Mouse (Mus musculus) lung, postnatal 0 days (tissue): ENCODE results near the gene Sptb. TPM values are rescaled to one million over a fixed set of nuclear protein-coding genes. Genes with fewer than 3 reads are reported as not detected.

Experiments
- ATAC-seq: fragments of 200-750 bp; cut with Nextera tagmentation; 2 replicates; pipeline ENCODE4 v1.8.0; 2017; ENCODE audit warnings: moderate library complexity
- DNase-seq: peaks from one replicate; pipeline ENCODE4 v3.0.0-alpha.2; 2016; ENCODE audit warnings: low spot score
- H3K27ac ChIP-seq: fragments of 300-500 bp; sonication (generic); 2 replicates; pipeline ENCODE4 v1.5.1; 2014; ENCODE audit warnings: antibody characterized with exemption, mild to moderate bottlenecking, low read length, mixed read lengths
- H3K27me3 ChIP-seq: fragments of 300-500 bp; sonication (generic); replicated peaks from 2 replicates; pipeline ENCODE4 v1.6.1; 2014; ENCODE audit warnings: low read length, mixed read lengths; ENCODE audit not compliant: insufficient read depth
- H3K36me3 ChIP-seq: fragments of 300-500 bp; sonication (generic); 2 replicates; pipeline ENCODE4 v1.6.1; 2014; ENCODE audit warnings: low read length, mixed read lengths; ENCODE audit not compliant: insufficient read depth
- H3K4me1 ChIP-seq: fragments of 300-500 bp; sonication (generic); 2 replicates; pipeline ENCODE4 v1.6.1; 2014; ENCODE audit warnings: antibody characterized with exemption, low read depth, low read length, mixed read lengths; ENCODE audit not compliant: insufficient read depth
- H3K4me2 ChIP-seq: fragments of 300-500 bp; sonication (generic); replicated peaks from 2 replicates; pipeline ENCODE4 v1.6.1; 2014; ENCODE audit warnings: low read depth, mild to moderate bottlenecking, low read length, moderate library complexity, mixed read lengths
- H3K4me3 ChIP-seq: fragments of 300-500 bp; sonication (generic); 2 replicates; pipeline ENCODE4 v1.5.1; 2014; ENCODE audit warnings: low read depth, low read length
- H3K9ac ChIP-seq: fragments of 300-500 bp; sonication (generic); replicated peaks from 2 replicates; pipeline ENCODE4 v1.6.1; 2014; ENCODE audit warnings: low read depth, mild to moderate bottlenecking
- H3K9me3 ChIP-seq: fragments of 300-500 bp; sonication (generic); 2 replicates; pipeline ENCODE4 v1.6.1; 2016; ENCODE audit warnings: low read length, mixed read lengths
- CTCF ChIP-seq: IDR thresholded peaks from 2 replicates; pipeline ENCODE4 v1.5.1; 2016; ENCODE audit warnings: antibody characterized with exemption, mild to moderate bottlenecking
- EP300 ChIP-seq: IDR thresholded peaks from 2 replicates; pipeline ENCODE4 v1.6.1; 2016; ENCODE audit warnings: antibody characterized with exemption, mild to moderate bottlenecking, control low read depth
- WGBS: fragments of 180-500 bp; shearing (Covaris S2); extraction: QIAGEN DNeasy Blood & Tissue Kit; methylation state at CpG from one replicate; pipeline ENCODE4 v1.1.7; 2014; 5-methylcytosine and 5-hydroxymethylcytosine counted together
- polyA plus RNA-seq: library from polyadenylated mRNA; unstranded; fragments of >200 nt; fragmentation: Nextera tagmentation; extraction: Ambion mirVana; gene quantifications from 2 replicates; pipeline ENCODE4 v1.2.1, GENCODE M21; 2015

The Sptb gene
- polyA plus RNA-seq: 0.35 and 0.38 TPM in 2 replicates

DNA sequence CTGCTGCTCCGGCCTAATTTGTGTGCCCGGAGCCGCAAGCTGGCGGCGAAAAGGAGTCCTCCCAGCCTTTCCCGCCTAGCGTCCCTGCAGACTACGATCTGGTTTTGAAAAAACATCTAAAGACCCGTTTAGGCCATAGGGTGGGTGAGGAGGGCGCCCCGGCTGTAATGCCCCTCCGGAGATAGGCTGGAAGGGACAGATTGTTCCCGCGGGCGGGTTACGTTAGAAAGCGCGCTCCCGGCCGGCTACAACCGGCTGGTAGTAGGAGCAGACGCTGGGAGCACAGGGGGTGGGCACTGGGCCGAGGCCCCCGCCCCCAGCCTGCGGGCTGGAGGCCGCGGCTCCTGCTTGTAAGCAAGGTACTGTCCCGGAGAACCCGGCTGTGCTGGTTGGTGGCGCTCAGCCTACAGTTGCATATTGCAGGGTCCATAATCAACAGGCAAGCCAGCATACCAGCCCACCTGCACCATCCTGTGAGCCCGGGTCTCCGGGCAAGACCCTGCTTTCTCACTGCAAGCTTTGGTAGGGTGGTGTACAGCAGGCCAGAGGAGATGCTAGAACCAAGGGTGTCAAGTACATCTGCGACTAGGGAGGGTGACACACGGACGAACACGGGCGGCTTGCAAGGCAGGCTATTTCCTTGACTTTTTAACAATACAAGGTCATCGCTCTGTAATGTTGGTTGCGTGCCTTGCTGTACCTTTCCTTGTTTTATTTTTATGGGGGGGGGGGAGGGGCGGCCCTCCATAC, at the start of gene Sptb:
Sptb (minus strand) TSS at position 197 of the 750 bp plus-strand sequence.
- no peak for TF ChIP-seq CTCF
- no peak for TF ChIP-seq EP300
- Histone ChIP-seq H3K9me3 (no peaks in the 10 kb centered on the region), H3K27me3 (peaks cover 21% of the 10 kb centered on the region), H3K4me3 (peak within 1 kb of the TSS; percentile 62), H3K9ac (peak within 1 kb of the TSS; percentile 12; the same call in 1 of the 2 replicates), H3K27ac (no peak within 1 kb of the TSS), H3K36me3 (no peaks in the 10 kb centered on the region), H3K4me1 (no peaks in the 10 kb centered on the region), H3K4me2 (peak within 1 kb of the TSS; percentile 100)
- ATAC-seq (peak; percentile 65), DNase-seq (peak; percentile 34)
- under 1% methylated on average over 39 of the region's 40 CpGs for WGBS

DNA sequence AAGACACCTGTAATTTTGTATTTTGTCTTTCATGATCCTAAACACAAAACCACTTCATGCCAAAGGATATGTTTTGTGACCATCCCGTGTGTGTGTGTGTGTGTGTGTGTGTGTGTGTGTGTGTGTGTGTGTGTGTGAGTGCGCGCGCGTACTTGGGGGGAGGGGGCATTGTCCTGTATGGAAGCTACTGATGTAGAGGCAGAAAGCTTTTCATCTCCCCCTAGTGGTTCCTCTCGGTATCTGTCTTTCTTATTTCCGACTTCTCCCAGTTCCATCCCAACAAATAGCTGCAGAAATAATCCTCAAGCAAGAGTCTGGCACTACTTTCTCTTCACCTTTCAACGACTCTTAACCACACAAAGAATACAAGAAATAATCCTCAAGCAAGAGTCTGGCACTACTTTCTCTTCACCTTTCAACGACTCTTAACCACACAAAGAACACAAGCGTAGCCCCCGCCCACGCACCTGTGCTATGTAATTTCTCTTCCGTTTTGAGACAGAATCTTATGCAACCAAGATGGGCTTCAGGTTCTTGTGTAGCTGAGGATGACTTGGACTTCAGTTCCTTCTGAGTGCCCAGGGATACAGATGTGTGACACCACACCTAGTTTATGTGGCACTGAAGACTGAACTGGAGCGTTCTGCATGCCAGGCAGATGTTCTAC, 42.4 kb upstream of the Sptb start:
- H3K9ac ChIP-seq: no peak overlapping the region
- no peaks in the 10 kb centered on the region for H3K27me3 ChIP-seq
- peak; percentile 41 for ATAC-seq
- 37% methylated on average over 14 of the region's 14 CpGs for WGBS
- DNase-seq: peak; percentile 59
- H3K4me2 ChIP-seq: no peak overlapping the region
- H3K9me3 ChIP-seq: no peaks in the 10 kb centered on the region
- no peak overlapping the region for H3K27ac ChIP-seq
- H3K4me1 ChIP-seq: no peaks in the 10 kb centered on the region
- TF ChIP-seq CTCF (peak; percentile 71), EP300 (no peak)
- no peaks in the 10 kb centered on the region for H3K36me3 ChIP-seq
- no peak overlapping the region for H3K4me3 ChIP-seq

DNA sequence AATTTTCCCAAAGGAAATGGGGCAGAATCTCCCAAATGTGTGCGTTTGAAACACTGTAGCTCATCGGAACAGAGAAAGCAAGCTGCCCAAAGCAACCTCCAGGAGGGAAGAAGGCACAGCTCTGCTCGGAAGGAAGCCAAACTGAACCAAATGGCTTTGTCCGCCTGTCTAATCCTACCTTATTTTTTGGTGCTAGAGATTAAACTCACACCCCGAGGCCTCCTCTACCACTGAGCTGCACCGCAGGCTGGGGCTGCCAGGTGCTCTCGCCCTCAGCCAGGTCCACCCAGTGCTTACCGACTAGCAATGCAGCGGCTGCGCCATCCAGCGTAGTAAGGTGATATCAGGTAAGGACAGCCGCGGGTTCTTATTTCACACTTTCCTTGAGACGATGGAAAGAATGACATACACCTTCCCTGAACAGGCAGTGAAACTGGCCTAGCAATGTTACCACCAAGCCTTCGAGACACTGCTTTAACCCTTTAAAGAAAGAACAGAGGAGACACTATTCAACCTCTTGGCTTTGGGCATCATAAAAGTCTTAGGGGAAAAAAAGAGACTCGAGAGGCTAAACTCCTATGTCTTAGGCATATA, 40.6 kb upstream of the Sptb start:
- 75% methylated on average over 16 of the region's 16 CpGs for WGBS
- no peak overlapping the region for H3K4me2 ChIP-seq
- no peaks in the 10 kb centered on the region for H3K9me3 ChIP-seq
- H3K36me3 ChIP-seq: no peaks in the 10 kb centered on the region
- H3K4me1 ChIP-seq: no peaks in the 10 kb centered on the region
- no peak overlapping the region for H3K27ac ChIP-seq
- ATAC-seq: no peak
- no peaks in the 10 kb centered on the region for H3K27me3 ChIP-seq
- TF ChIP-seq CTCF (no peak), EP300 (no peak)
- no peak overlapping the region for H3K9ac ChIP-seq
- H3K4me3 ChIP-seq: no peak overlapping the region
- DNase-seq: peak; percentile 3

DNA sequence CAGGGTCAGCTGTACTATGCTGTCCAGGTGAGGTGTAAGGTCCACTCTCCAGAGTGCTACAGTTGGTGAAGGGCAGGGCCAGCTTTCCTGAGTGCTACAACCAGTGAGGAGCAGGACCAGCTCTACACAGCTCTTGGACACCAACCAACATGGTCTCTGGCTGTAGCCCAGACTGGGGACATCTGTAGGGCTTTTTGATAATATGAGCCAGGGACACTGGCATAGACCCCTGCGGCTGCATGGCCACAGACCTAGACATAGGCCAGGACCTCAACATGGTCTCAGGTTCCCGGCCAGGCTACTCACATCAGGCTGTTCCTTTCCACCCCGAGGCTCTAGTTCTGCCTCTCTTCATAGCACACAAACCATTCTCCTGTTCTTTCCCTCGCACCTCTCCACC, 17.6 kb upstream of the Sptb start:
- Histone ChIP-seq H3K9me3 (no peaks in the 10 kb centered on the region), H3K4me2 (no peak overlapping the region), H3K36me3 (no peaks in the 10 kb centered on the region), H3K27ac (no peak overlapping the region), H3K27me3 (no peaks in the 10 kb centered on the region), H3K4me1 (no peaks in the 10 kb centered on the region), H3K4me3 (no peak overlapping the region), H3K9ac (no peak overlapping the region)
- ATAC-seq (no peak), DNase-seq (no peak)
- no peak for TF ChIP-seq EP300
- TF ChIP-seq CTCF: no peak
- 76% methylated on average over 4 of the region's 4 CpGs for WGBS

DNA sequence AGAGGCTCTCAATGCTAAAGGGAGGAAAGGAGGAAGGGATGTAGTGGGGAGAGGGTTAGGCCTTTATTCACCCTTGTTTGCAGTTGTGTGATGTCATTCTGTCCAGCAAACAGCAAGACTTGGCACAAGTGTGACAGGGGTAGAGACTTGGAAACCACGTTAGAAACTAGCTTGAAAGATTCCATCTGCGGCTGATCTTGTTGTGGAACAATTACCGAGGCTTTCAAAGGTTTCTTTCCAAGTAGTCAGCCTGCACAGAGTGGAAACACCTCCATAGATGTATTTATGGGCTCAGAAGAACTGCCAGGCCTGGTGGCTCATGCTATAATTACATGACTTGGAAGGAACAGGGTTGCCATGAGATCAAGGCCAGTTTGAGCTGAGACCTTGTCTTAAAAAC, 11.7 kb upstream of the Sptb start:
- Histone ChIP-seq H3K9me3 (no peaks in the 10 kb centered on the region), H3K4me2 (no peak overlapping the region), H3K36me3 (no peaks in the 10 kb centered on the region), H3K27ac (no peak overlapping the region), H3K4me3 (no peak overlapping the region), H3K9ac (no peak overlapping the region), H3K27me3 (no peaks in the 10 kb centered on the region), H3K4me1 (no peaks in the 10 kb centered on the region)
- DNase-seq (no peak), ATAC-seq (no peak)
- TF ChIP-seq EP300 (no peak), CTCF (no peak)
- WGBS: 59% methylated on average over 3 of the region's 3 CpGs

DNA sequence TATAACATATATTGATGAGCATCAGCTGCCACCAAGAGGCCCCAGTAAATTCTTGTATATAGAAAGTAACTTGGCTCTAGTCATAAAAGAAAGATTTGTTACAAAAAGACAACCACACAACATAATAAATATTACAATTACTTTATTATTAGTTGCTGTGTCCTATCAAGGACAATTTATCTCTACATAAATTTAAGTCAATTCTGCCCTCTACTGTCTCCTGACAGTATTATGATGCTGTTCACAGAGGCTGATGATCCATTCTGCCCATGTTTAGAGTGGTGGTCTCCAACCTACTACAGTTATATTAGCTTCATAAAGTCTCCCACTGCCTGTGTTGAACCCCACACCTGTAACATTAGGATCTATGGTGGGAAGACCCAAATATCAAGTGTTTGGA, 10.2 kb upstream of the Sptb start:
- no peak overlapping the region for H3K4me3 ChIP-seq
- no peaks in the 10 kb centered on the region for H3K4me1 ChIP-seq
- DNase-seq: peak; percentile 32
- ATAC-seq: no peak
- no peak overlapping the region for H3K4me2 ChIP-seq
- no peaks in the 10 kb centered on the region for H3K36me3 ChIP-seq
- no peak overlapping the region for H3K9ac ChIP-seq
- no peak overlapping the region for H3K27ac ChIP-seq
- no peaks in the 10 kb centered on the region for H3K27me3 ChIP-seq
- no peaks in the 10 kb centered on the region for H3K9me3 ChIP-seq
- peak; percentile 59 for TF ChIP-seq CTCF
- no peak for TF ChIP-seq EP300
